Mouse (Mus musculus) left cerebral cortex, postnatal 25 days (tissue): ENCODE data around the gene Frmpd2. TPM values are rescaled to one million over a fixed set of nuclear protein-coding genes. Genes with fewer than 3 reads are reported as not detected.
"Not testable (repeated sequence)": the region's sequence is repeated elsewhere in the genome, so short reads cannot be mapped to it uniquely, and the experiment has no call there.

Source experiments
- DNase-seq, 2 experiments: peaks; one replicate each; pipeline ENCODE4 v3.0.0; 2022; ENCODE audit warnings: low spot score in 2 of 2, mixed read lengths in 1 of 2
- intact Hi-C: fragments of 180-260 bp; cut with DNase I; formaldehyde crosslinking; loops from one replicate; pipeline ENCODE4 v1.15.1; 2025
- total RNA-seq, 2 experiments: library from RNA; stranded (reverse); gene quantifications; 2 replicates each; pipeline ENCODE4 v1.2.3; 2021

The Frmpd2 gene
- total RNA-seq, result under 1 TPM; 0.18 to 0.71 TPM

DNA sequence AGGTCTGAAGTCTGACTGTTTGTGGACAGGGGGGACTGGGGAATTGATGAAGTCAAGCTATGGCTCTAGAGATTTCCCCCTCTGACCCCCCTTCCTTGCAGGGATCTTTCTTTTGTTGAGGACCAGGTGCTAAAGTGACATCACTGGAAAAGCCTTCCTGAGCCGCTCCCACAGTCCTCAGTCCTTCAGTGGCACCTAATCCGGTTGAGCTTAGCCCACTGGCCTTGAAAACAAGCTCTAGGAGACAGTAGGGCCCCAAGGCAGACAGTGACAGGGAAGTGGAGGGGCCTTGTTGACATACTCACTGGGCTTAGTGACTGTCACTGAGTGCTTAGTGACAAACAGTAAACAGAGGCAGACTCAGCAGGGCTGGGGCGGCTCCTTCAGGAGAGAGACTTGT, at the start of gene Frmpd2:
Gene Frmpd2 (plus strand): TSS at position 366 of the 400 bp plus-strand sequence.
- intact Hi-C loops, result no loop called here

GRCm38 (mm10) chr14:33423003-33423402, 48.5 kb upstream of the Frmpd2 start:
- DNase-seq, result no peak
- intact Hi-C loops, result no loop called here

More for the DNA sequence above, at the start of gene Frmpd2:
- DNase-seq, result no peak

DNA sequence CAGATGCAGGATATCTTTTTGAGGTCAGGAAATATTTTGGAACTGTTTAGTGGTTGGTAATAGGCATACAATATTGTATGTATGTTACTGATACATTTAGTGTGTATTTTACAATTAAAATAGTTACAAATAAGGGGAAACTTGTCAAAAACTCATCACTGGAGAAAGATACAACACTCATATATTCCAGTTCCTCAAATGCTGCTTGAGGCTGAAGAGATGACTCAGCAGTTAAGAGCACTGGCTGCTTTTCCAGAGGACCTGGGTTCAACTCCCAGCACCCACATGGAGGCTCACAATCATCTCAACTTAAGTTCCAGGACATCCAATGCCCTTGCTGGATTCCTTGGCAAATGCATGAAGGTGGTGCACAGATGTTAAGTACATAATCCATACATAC, 47.4 kb upstream of the Frmpd2 start:
- no peak for DNase-seq
- intact Hi-C loops, result no loop called here

GRCm38 (mm10) chr14:33432485-33432884, 39.0 kb upstream of the Frmpd2 start:
- intact Hi-C loops, DNase-seq: not testable (repeated sequence)

DNA sequence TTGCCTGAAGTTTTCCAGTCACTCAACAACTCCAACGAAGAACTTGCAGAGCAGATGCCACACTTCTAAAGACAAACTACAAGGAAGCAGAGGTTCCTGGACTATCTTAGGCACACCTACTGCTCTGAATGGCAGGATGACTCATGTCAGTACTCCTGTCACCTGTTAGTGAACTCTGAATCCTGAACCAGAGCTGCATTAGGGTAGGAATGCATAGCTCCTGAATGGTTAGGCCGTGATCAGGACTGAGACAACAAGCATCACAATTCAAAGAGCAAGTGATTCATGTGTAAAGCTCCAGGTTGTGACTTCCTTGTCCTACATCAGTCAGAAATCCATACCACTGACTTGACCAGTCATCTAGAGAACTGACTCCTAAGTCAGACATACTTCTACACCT, 27.7 kb upstream of the Frmpd2 start:
- DNase-seq, result no peak
- intact Hi-C loops, result loop anchor here (5.0 kb wide), 1 partner anchor 56 kb away; no protein-coding TSS in a partner anchor

GRCm38 (mm10) chr14:33445962-33446361, 25.5 kb upstream of the Frmpd2 start:
- intact Hi-C loops, result loop anchor here (2.0 to 5.0 kb wide), 2 partner anchors 75 to 131 kb away; no protein-coding TSS in a partner anchor
- DNase-seq, result no peak

DNA sequence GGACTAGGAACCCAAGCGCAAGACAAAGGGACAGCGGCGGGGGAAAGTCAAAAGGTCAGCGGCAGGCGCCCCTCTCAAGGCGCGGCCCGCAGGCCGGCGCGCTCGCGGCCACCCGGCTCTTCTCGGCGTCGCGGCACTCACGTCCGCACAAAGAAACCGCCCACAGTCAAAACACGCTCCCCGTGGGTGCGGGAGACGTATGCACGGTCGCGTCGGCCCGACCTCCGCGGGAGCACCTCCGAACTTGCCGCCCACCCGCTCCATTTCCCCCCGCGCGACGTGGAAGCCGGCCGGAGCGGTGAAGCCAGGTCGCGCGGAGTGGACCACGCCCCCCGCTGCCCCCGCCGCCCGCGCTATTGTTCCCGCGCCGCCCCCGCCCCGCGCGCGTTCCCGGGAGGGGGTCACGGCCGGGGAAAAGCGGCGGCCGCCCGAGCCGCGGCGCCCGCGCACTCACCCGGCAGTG, 24.9 kb upstream of the Frmpd2 start:
- intact Hi-C loops, result loop anchor here (1.0 to 5.0 kb wide), 3 partner anchors 74 to 131 kb away; no protein-coding TSS in a partner anchor
- peak in 1 of 2 experiments; percentile 49 for DNase-seq

GRCm38 (mm10) chr14:33447027-33447569, 24.4 kb upstream of the Frmpd2 start, which contains the start of gene Mapk8:
TSS of gene Mapk8 (minus strand) at chr14:33447158.
- peak; percentile 96 to 97 for DNase-seq
- intact Hi-C loops, result loop anchor here (1.0 to 5.0 kb wide), 3 partner anchors 74 to 130 kb away; no protein-coding TSS in a partner anchor

DNA sequence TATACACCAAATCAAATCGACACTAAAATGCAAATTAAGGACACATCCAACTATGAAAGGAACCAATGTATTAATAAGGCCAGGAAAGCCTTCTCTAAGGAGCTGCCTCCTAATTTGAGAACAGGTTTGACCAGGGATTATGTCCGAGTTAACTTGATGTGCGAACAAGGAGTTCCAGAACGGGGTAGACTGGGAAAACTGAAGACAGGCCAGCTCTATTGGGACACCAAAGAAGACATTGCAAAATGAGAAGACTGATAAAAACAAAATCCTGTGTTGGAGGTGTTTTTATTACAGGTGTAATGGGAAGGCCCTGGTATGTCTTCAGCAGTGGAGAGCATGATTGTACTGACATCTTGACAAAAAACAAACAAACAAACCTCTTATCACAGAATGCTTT, 23.2 kb upstream of the Frmpd2 start:
- no peak for DNase-seq
- intact Hi-C loops, result loop anchor here (5.0 kb wide), 1 partner anchor 129 kb away; no protein-coding TSS in a partner anchor

DNA sequence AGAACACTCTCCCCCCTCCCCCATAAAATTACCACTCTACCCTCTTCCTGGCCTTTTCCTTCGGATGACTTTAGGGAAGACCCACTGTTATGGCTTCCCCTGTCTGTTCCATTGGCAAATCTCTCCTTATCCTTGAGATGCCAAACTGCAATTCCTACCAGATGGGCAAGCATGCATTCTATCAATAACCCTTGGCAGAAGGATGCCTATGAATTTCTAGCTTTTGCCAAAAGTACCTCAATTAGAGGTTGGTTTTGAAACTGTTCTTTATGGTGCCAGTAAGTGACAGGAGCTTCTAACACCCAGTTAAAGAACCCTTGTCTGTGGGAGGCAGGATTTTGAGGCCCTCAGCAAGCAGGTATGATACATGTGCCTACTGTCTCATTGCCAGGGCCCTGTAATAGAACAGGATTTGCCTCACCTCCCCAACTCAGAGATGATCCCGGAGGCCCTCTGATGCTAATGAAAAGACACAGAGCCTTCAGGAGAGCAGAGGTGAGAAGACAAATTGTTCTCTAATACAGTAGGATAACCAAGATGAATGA, 22.1 kb upstream of the Frmpd2 start:
- DNase-seq, result peak in 1 of 2 experiments; percentile 47
- intact Hi-C loops, result loop anchor here (5.0 kb wide), 1 partner anchor 128 kb away; no protein-coding TSS in a partner anchor

GRCm38 (mm10) chr14:33450331-33450730, 21.2 kb upstream of the Frmpd2 start:
- intact Hi-C loops, result no loop called here
- no peak for DNase-seq

DNA sequence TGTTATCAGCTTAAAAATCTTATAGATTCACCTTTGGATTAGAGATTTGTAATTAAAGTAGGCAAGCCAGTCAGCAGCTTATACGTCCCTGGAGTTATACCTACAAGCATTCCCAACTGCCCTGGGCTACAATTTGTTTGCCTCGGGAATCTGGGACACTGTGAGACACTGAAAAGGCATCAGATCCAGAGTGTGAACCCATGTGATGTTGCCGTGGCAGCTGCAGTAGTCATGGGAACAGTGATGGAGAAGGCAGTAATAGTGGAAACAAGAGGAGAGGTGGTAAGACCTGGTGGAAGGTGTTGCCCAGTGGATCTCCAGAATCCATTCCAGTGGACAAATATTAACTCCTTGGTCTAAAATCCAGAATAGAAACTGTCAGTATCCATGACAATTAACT, 7.8 kb upstream of the Frmpd2 start:
- no peak for DNase-seq
- intact Hi-C loops, result no loop called here

DNA sequence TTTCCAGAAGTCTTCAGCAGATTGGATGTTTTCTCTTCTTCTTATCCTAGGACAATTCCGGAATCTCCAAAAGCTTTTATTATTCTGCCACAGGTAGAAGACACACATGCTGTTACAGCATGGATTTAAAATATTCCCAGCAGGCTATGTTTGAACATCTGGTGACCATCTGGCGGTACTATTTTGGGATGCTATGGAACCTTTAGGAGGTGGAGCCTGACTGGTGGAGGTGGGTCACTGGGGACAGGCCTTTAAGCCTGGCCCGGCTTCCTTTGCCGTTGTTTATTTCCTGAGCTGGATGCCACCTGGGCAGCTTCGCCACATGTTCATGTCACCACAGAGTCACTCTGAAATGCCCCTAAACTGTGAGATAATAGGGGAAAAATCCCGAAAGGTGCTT, 3.7 kb upstream of the Frmpd2 start:
- intact Hi-C loops, result no loop called here
- DNase-seq, result no peak

GRCm38 (mm10) chr14:33474461-33474860, 3.0 kb downstream of the Frmpd2 start:
- peak; percentile 27 to 90 for DNase-seq
- intact Hi-C loops, result loop anchor here (2.0 kb wide), 1 partner anchor 46 kb away; no protein-coding TSS in a partner anchor

GRCm38 (mm10) chr14:33476094-33476760, 4.7 kb downstream of the Frmpd2 start:
- DNase-seq, result peak in 1 of 2 experiments; percentile 78
- intact Hi-C loops, result loop anchor here (5.0 kb wide), 1 partner anchor 101 kb away; no protein-coding TSS in a partner anchor

GRCm38 (mm10) chr14:33481991-33482390, 10.5 kb downstream of the Frmpd2 start:
- intact Hi-C loops, result no loop called here
- DNase-seq, result no peak

- intact Hi-C loops, result no loop called here
- no peak for DNase-seq
Measured at GRCm38 (mm10) chr14:33487805-33488550, 16.5 kb downstream of the Frmpd2 start.

- intact Hi-C loops, result no loop called here
- no peak for DNase-seq
Measured at GRCm38 (mm10) chr14:33495226-33495625, 23.7 kb downstream of the Frmpd2 start.

DNA sequence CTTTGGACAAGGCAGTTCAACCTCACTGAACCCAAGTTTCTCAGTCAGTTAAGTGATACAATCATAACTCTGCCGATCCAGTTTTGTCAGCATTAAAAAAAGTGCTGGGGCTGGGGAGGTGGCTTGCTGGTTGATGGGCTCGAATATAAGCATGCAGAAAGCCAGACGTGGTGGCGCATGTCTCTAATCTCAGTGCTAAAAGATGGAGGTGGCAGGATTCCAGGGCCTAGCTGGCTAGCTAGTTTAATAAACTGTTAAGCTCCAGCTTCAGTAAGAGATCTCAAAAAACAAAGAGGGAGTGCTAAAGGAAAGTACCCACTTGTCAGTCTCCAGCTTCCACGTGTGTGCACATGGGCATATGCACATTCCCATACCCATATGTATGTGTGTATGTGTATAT, 25.9 kb downstream of the Frmpd2 start:
- DNase-seq, result no peak
- intact Hi-C loops, result no loop called here

DNA sequence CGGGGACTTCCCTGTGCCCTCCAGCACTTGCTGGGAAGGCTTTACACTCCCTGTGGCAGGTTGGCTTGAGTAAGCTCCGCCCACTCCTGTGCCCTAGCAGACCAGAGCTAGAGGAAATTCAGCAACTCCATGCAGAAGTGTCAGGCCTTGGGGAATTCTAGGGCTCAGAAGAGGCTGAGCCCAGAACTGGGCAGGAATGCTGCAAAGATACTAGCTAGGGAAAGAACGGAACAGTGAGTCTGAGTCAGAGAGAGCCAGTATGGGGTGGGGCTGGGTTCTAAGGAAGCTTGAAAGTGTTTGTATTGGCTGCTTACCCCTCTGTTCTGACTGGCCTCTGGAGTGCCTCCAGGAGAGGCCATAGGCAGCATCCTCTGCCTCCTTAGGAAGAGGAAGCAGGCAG, 27.4 kb downstream of the Frmpd2 start:
- no peak for DNase-seq

More for the DNA sequence above, 27.4 kb downstream of the Frmpd2 start:
- intact Hi-C loops, result no loop called here
